Mouse (Mus musculus): ENCODE measurements around the gene Dgkh. TPM values are rescaled to one million over a fixed set of nuclear protein-coding genes. Genes with fewer than 3 reads are reported as not detected.
"Not testable (repeated sequence)": the region's sequence is repeated elsewhere in the genome, so short reads cannot be mapped to it uniquely, and the experiment has no call there.

Gene Dgkh
- polyA plus RNA-seq, 1 experiment, result 49.3 TPM

DNA sequence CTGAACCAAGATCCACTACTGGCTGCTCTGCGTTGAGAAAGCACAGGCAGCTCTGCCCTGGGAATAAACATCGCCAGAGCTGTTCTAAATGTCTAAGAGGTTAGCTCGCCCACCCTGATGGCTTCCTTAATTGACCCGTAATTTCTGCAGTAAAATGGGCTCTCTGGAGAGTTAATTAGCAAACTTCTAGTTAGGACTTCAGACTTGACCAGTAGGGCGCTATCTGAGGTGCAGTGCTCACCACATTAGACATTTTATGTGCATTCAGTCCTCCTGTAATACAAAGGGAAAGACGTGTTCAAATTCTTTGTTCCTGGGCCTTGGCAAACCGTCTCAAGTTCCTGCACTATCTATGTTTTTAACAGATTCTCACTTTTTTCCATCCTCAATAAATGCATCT is 169.4 kb downstream of the Dgkh start:
- no peak for TF ChIP-seq POLR2A (IDR thresholded peaks at IDR 0.05; ENCODE audit: control insufficient read depth, low read depth, low read length)
- TF ChIP-seq CTCF (IDR thresholded peaks at IDR 0.05; ENCODE audit: control insufficient read depth, insufficient read depth, insufficient replicate concordance, low read depth, low read length), result no peak
- H3K27ac ChIP-seq (ENCODE audit: control insufficient read depth, insufficient read depth, low read depth, low read length), result no peak overlapping the region
- H3K36me3 ChIP-seq (ENCODE audit: control insufficient read depth, insufficient read depth, low read length), result no peaks in the 10 kb centered on the region
- no peak overlapping the region for H3K4me3 ChIP-seq (ENCODE audit: control insufficient read depth, low read depth, low read length)
- no peaks in the 10 kb centered on the region for H3K27me3 ChIP-seq (ENCODE audit: control insufficient read depth, insufficient read depth, low read length)
- H3K4me1 ChIP-seq (ENCODE audit: control insufficient read depth, insufficient read depth, low read length), result no peaks in the 10 kb centered on the region

DNA sequence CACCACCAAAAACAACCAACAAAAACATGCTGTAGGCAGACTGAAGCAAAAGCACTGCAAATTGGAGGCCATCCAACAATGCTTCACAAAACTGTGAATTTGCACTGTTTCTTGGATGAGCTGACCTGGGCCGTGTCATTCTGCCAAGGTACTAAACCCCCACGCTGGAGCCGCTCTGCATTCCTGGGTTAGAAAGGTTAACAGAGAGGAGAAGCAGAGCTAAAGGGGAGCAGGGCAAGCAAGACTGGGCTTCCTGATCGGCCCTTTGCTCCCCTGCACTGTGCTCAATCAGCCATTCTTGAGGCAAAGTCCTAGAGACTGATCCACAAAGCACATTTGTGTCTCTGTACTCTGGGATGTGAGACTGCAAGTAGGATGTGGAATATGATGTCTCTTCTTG is 170.5 kb downstream of the Dgkh start:
- Histone ChIP-seq H3K36me3 (ENCODE audit: control insufficient read depth, insufficient read depth, low read length) (no peaks in the 10 kb centered on the region), H3K4me1 (ENCODE audit: control insufficient read depth, insufficient read depth, low read length) (no peaks in the 10 kb centered on the region), H3K27ac (ENCODE audit: control insufficient read depth, insufficient read depth, low read depth, low read length) (no peak overlapping the region), H3K4me3 (ENCODE audit: control insufficient read depth, low read depth, low read length) (no peak overlapping the region), H3K27me3 (ENCODE audit: control insufficient read depth, insufficient read depth, low read length) (no peaks in the 10 kb centered on the region)
- TF ChIP-seq CTCF (IDR thresholded peaks at IDR 0.05; ENCODE audit: control insufficient read depth, insufficient read depth, insufficient replicate concordance, low read depth, low read length), result no peak
- TF ChIP-seq POLR2A (IDR thresholded peaks at IDR 0.05; ENCODE audit: control insufficient read depth, low read depth, low read length), result no peak

DNA sequence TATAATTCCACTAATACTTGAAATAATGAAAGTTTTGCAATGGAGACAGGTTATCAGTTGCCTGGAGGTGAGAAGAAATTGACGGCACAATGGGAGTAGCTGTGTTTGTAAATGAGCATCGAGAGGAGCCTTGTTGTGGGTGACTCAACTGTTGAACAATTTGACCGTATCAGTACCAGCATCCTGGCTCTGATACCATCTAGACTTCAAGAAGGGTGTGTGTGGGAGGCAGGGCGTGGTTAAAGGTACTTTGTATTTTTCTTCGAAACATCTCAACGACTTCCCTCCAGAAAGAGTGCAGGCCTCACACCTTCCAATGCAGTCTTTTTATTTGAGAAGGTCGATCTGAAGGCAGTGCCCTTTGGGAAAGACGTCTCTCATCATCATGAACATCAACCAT is 173.5 kb downstream of the Dgkh start:
- Histone ChIP-seq H3K27ac (ENCODE audit: control insufficient read depth, insufficient read depth, low read depth, low read length) (no peak overlapping the region), H3K36me3 (ENCODE audit: control insufficient read depth, insufficient read depth, low read length) (no peaks in the 10 kb centered on the region), H3K27me3 (ENCODE audit: control insufficient read depth, insufficient read depth, low read length) (no peaks in the 10 kb centered on the region), H3K4me1 (ENCODE audit: control insufficient read depth, insufficient read depth, low read length) (no peaks in the 10 kb centered on the region), H3K4me3 (ENCODE audit: control insufficient read depth, low read depth, low read length) (no peak overlapping the region)
- TF ChIP-seq POLR2A (IDR thresholded peaks at IDR 0.05; ENCODE audit: control insufficient read depth, low read depth, low read length) (no peak), CTCF (IDR thresholded peaks at IDR 0.05; ENCODE audit: control insufficient read depth, insufficient read depth, insufficient replicate concordance, low read depth, low read length) (no peak)

DNA sequence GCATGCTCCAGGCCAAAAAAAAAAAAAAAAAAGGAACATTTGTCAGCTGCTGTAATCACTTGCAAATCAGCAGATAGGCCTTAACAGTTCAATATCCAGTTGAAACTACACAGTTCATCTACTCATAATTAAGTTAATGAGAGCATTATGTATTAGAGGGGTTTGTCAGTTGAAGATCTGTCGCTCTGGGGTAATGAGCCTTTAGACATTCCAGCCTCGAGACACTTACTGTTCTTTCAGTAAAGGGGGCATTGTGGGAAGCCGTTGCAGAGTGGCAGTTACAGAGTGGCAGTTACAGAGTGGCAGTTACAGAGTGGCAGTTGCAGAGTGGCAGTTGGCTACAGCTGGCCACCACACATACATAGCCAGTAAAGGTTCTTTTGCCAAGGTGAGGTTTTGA is 177.7 kb downstream of the Dgkh start:
- H3K27ac ChIP-seq (ENCODE audit: control insufficient read depth, insufficient read depth, low read depth, low read length), result peak overlapping the region; percentile 85
- not testable (repeated sequence) for H3K4me3 ChIP-seq (ENCODE audit: control insufficient read depth, low read depth, low read length); H3K4me1 ChIP-seq (ENCODE audit: control insufficient read depth, insufficient read depth, low read length); H3K36me3 ChIP-seq (ENCODE audit: control insufficient read depth, insufficient read depth, low read length); H3K27me3 ChIP-seq (ENCODE audit: control insufficient read depth, insufficient read depth, low read length)

DNA sequence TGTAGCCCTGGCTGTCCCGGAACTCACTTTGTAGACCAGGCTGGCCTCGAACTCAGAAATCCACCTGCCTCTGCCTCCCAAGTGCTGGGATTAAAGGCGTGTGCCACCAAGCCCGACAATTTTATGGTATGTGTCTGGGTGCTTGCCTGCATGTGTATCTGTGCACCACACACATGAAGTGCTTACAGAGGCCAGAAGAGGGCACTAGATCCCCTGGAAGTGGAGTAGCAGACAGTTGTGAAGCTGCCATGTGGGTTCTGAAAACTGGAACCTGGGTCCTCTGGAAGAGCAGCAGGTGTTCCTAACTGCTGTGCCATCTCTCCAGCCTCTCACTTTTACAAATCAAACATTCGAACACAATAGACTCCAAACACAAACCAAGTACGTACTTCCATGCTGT is 178.9 kb downstream of the Dgkh start:
- Histone ChIP-seq H3K27me3 (ENCODE audit: control insufficient read depth, insufficient read depth, low read length) (no peaks in the 10 kb centered on the region), H3K4me1 (ENCODE audit: control insufficient read depth, insufficient read depth, low read length) (no peaks in the 10 kb centered on the region), H3K27ac (ENCODE audit: control insufficient read depth, insufficient read depth, low read depth, low read length) (no peak overlapping the region), H3K4me3 (ENCODE audit: control insufficient read depth, low read depth, low read length) (no peak overlapping the region), H3K36me3 (ENCODE audit: control insufficient read depth, insufficient read depth, low read length) (no peaks in the 10 kb centered on the region)
- TF ChIP-seq CTCF (IDR thresholded peaks at IDR 0.05; ENCODE audit: control insufficient read depth, insufficient read depth, insufficient replicate concordance, low read depth, low read length) (no peak), POLR2A (IDR thresholded peaks at IDR 0.05; ENCODE audit: control insufficient read depth, low read depth, low read length) (no peak)

DNA sequence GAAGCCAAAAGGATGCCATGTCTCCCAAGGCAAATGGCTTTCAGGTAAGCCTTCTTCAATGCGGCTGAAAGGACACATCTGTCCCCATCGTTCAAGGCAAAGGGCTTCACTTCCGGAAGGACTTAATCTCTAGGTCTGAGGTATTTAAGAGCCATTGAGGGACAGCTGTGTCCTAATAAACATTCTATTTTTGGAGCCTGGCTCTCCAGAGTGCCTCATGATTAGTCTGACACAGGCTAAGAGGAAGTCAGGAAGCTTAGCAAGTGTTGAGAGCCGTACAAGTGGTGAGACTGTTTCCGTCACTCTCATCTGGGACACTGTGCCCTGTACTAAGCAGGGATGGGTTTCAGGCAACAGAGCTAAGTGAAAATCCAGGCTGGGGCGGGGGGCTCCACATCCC is 183.8 kb downstream of the Dgkh start:
- no peak overlapping the region for H3K27ac ChIP-seq (ENCODE audit: control insufficient read depth, insufficient read depth, low read depth, low read length)
- no peaks in the 10 kb centered on the region for H3K4me1 ChIP-seq (ENCODE audit: control insufficient read depth, insufficient read depth, low read length)
- no peaks in the 10 kb centered on the region for H3K36me3 ChIP-seq (ENCODE audit: control insufficient read depth, insufficient read depth, low read length)
- no peaks in the 10 kb centered on the region for H3K27me3 ChIP-seq (ENCODE audit: control insufficient read depth, insufficient read depth, low read length)
- no peak for TF ChIP-seq POLR2A (IDR thresholded peaks at IDR 0.05; ENCODE audit: control insufficient read depth, low read depth, low read length)
- no peak for TF ChIP-seq CTCF (IDR thresholded peaks at IDR 0.05; ENCODE audit: control insufficient read depth, insufficient read depth, insufficient replicate concordance, low read depth, low read length)
- H3K4me3 ChIP-seq (ENCODE audit: control insufficient read depth, low read depth, low read length), result no peak overlapping the region

DNA sequence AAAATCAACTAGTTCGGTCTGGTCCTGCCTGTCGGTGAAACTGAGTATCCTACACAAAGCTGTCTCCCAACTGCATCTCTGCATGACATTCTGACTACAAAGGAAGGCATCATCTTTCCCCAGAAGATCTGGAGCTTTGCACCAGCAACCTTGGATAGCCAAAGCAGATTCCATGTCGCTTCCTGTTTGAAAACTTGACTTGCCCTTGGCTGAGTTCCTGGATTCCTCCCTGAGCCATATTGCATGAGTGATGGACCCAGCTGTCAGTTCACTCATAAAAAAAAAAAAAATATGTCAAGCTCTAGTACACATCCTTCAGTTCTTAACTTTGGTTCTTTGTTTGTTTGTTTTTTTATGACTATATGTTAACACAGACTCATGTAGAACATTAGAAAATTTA is 191.3 kb downstream of the Dgkh start:
- TF ChIP-seq CTCF (IDR thresholded peaks at IDR 0.05; ENCODE audit: control insufficient read depth, insufficient read depth, insufficient replicate concordance, low read depth, low read length) (no peak), POLR2A (IDR thresholded peaks at IDR 0.05; ENCODE audit: control insufficient read depth, low read depth, low read length) (no peak)
- Histone ChIP-seq H3K27ac (ENCODE audit: control insufficient read depth, insufficient read depth, low read depth, low read length) (no peak overlapping the region), H3K4me3 (ENCODE audit: control insufficient read depth, low read depth, low read length) (no peak overlapping the region), H3K4me1 (ENCODE audit: control insufficient read depth, insufficient read depth, low read length) (peaks cover 3% of the 10 kb centered on the region; the same call in 1 of the 2 replicates), H3K36me3 (ENCODE audit: control insufficient read depth, insufficient read depth, low read length) (no peaks in the 10 kb centered on the region), H3K27me3 (ENCODE audit: control insufficient read depth, insufficient read depth, low read length) (no peaks in the 10 kb centered on the region)

DNA sequence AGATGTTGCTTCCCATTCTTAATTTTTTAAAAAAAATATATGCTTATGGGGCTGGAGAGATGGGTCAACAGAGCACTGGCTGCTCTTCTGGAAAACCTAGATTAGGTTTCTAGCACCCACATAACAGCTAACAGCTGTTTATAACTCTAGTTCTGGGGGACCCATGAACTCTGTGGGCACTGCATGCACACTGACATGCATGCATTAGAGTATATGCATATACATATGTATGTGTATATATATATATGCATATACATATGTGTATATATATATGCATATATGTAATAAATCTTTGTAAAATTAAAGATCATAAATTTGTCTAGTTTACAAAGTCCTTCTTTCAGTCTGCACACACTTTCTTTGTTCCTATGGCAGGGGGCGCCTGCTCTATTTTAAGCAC is 192.8 kb downstream of the Dgkh start:
- no peak for TF ChIP-seq POLR2A (IDR thresholded peaks at IDR 0.05; ENCODE audit: control insufficient read depth, low read depth, low read length)
- TF ChIP-seq CTCF (IDR thresholded peaks at IDR 0.05; ENCODE audit: control insufficient read depth, insufficient read depth, insufficient replicate concordance, low read depth, low read length), result no peak
- no peak overlapping the region for H3K27ac ChIP-seq (ENCODE audit: control insufficient read depth, insufficient read depth, low read depth, low read length)
- H3K36me3 ChIP-seq (ENCODE audit: control insufficient read depth, insufficient read depth, low read length), result no peaks in the 10 kb centered on the region
- H3K4me3 ChIP-seq (ENCODE audit: control insufficient read depth, low read depth, low read length), result no peak overlapping the region
- H3K27me3 ChIP-seq (ENCODE audit: control insufficient read depth, insufficient read depth, low read length), result no peaks in the 10 kb centered on the region
- peaks cover 3% of the 10 kb centered on the region; the same call in 1 of the 2 replicates for H3K4me1 ChIP-seq (ENCODE audit: control insufficient read depth, insufficient read depth, low read length)
